In the genomic region with DNA sequence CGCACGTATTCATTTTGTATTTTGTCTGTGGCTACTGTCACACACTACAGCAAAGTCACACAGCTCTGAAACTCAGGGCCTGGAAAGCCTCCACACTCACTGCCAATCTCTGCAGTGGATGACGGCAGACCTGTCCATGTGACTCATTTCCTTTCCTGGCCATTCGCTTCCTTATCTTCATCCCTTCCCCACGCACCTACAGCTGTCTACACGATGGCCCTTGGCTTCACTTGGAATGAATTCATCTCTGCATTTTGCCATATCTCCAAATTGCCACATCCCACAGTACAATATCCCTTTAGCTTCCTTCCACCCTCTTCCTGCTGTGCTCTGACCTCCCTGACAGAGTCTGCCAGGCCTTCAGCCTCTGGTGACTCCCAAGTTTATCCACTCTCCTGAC, we compare ENCODE assay signal across 29 mouse cellular contexts. TPM values are rescaled to one million over a fixed set of nuclear protein-coding genes. Genes with fewer than 3 reads are reported as not detected.
DNase-seq lines count a peak whose midpoint lies in the region; ATAC-seq and TF ChIP-seq lines count a peak whose summit lies in the region.
"Had no signal": no experiment of that assay in that cellular context is flagged by ENCODE, and none has a peak within 500 bp of the region (broad histone marks: within the 10 kb centered on the region; RNA-seq: fewer than 3 reads in every experiment).

No protein-coding gene starts in this region.

- no peak overlapping the region for H3K27ac ChIP-seq in liver, embryonic 15.5 days (replicated peaks)
- no peak overlapping the region for H3K27ac ChIP-seq in liver, embryonic 11.5 days (ENCODE audit: low read depth, low read length)
- peak overlapping the region; percentile 66 for H3K27ac ChIP-seq in heart, embryonic 11.5 days (ENCODE audit: low read depth, low read length)
- H3K27ac ChIP-seq in heart, postnatal 0 days (ENCODE audit: low read depth), result peak overlapping the region; percentile 78
- H3K27ac ChIP-seq in kidney, embryonic 16.5 days (ENCODE audit: low read length), result no peak overlapping the region
- H3K27ac ChIP-seq: embryonic facial prominence, embryonic 13.5 days; forebrain, embryonic 13.5 days; hindbrain, postnatal 0 days; limb, embryonic 13.5 days; neural tube, embryonic 12.5 days; stomach, postnatal 0 days had no signal

- H3K36me3 ChIP-seq in liver, embryonic 15.5 days (replicated peaks), result peaks cover 91% of the 10 kb centered on the region
- H3K36me3 ChIP-seq in liver, embryonic 11.5 days (ENCODE audit: control insufficient read depth, insufficient read depth, low read length), result peaks cover 52% of the 10 kb centered on the region
- peaks cover 37% of the 10 kb centered on the region for H3K36me3 ChIP-seq in heart, embryonic 11.5 days (ENCODE audit: control insufficient read depth, insufficient read depth, low read length)
- H3K36me3 ChIP-seq in heart, postnatal 0 days (replicated peaks; ENCODE audit: control insufficient read depth, insufficient read depth, low read length), result peaks cover 70% of the 10 kb centered on the region
- H3K36me3 ChIP-seq in kidney, embryonic 16.5 days (ENCODE audit: insufficient read depth, low read length), result peaks cover 77% of the 10 kb centered on the region

- no peak overlapping the region for H3K4me2 ChIP-seq in liver, embryonic 15.5 days
- H3K4me2 ChIP-seq in liver, embryonic 11.5 days, result no peak overlapping the region
- H3K4me2 ChIP-seq in heart, embryonic 11.5 days, result no peak overlapping the region
- H3K4me2 ChIP-seq in heart, postnatal 0 days (ENCODE audit: low read depth, low read length), result no peak overlapping the region
- H3K4me2 ChIP-seq in kidney, embryonic 16.5 days (replicated peaks; ENCODE audit: low read depth, low read length), result no peak overlapping the region
- H3K4me2 ChIP-seq: embryonic facial prominence, embryonic 13.5 days; forebrain, embryonic 13.5 days; limb, embryonic 13.5 days; neural tube, embryonic 12.5 days had no signal

- H3K4me1 ChIP-seq in liver, embryonic 15.5 days (replicated peaks), result no peaks in the 10 kb centered on the region
- H3K4me1 ChIP-seq in liver, embryonic 11.5 days (replicated peaks; ENCODE audit: control insufficient read depth, insufficient read depth, low read length), result no peaks in the 10 kb centered on the region
- H3K4me1 ChIP-seq in heart, embryonic 11.5 days (ENCODE audit: control insufficient read depth, insufficient read depth, low read length), result peaks cover 17% of the 10 kb centered on the region
- peaks cover 24% of the 10 kb centered on the region for H3K4me1 ChIP-seq in heart, postnatal 0 days (ENCODE audit: control insufficient read depth, insufficient read depth)
- no peaks in the 10 kb centered on the region for H3K4me1 ChIP-seq in kidney, embryonic 16.5 days (ENCODE audit: insufficient read depth, low read length)
- H3K4me1 ChIP-seq: embryonic facial prominence, embryonic 13.5 days; forebrain, embryonic 13.5 days; limb, embryonic 13.5 days; neural tube, embryonic 12.5 days had no signal

- H3K27me3 ChIP-seq in liver, embryonic 15.5 days, result no peaks in the 10 kb centered on the region
- no peaks in the 10 kb centered on the region for H3K27me3 ChIP-seq in liver, embryonic 11.5 days (replicated peaks; ENCODE audit: control insufficient read depth, insufficient read depth, low read length)
- H3K27me3 ChIP-seq in heart, embryonic 11.5 days (ENCODE audit: control insufficient read depth, insufficient read depth, low read length), result no peaks in the 10 kb centered on the region
- H3K27me3 ChIP-seq in heart, postnatal 0 days (ENCODE audit: control insufficient read depth, insufficient read depth, low read length), result no peaks in the 10 kb centered on the region
- no peaks in the 10 kb centered on the region for H3K27me3 ChIP-seq in kidney, embryonic 16.5 days (ENCODE audit: insufficient read depth, low read length)
- H3K27me3 ChIP-seq: CH12.LX; embryonic facial prominence, embryonic 13.5 days; forebrain, embryonic 13.5 days; limb, embryonic 13.5 days; megakaryocyte, embryonic 14.5 days; neural tube, embryonic 12.5 days; Patski had no signal

- H3K4me3 ChIP-seq in liver, embryonic 15.5 days (replicated peaks), result no peak overlapping the region
- no peak overlapping the region for H3K4me3 ChIP-seq in liver, embryonic 11.5 days (ENCODE audit: low read depth, low read length)
- no peak overlapping the region for H3K4me3 ChIP-seq in heart, embryonic 11.5 days (ENCODE audit: low read depth, low read length)
- no peak overlapping the region for H3K4me3 ChIP-seq in heart, postnatal 0 days (ENCODE audit: low read depth, low read length)
- no peak overlapping the region for H3K4me3 ChIP-seq in kidney, embryonic 16.5 days (ENCODE audit: low read length)
- H3K4me3 ChIP-seq: embryonic facial prominence, embryonic 13.5 days; erythroblast, embryonic 14.5 days; forebrain, embryonic 13.5 days; limb, embryonic 13.5 days; megakaryocyte, embryonic 14.5 days; neural tube, embryonic 12.5 days had no signal

- no peak overlapping the region for H3K9ac ChIP-seq in liver, embryonic 15.5 days
- H3K9ac ChIP-seq in liver, embryonic 11.5 days (ENCODE audit: low read depth, low read length), result no peak overlapping the region
- H3K9ac ChIP-seq in heart, embryonic 11.5 days (ENCODE audit: low read depth, low read length), result 0 out of 2 replicates have a peak overlapping the region, but pooled peaks have one; percentile 16
- no peak overlapping the region for H3K9ac ChIP-seq in heart, postnatal 0 days (replicated peaks; ENCODE audit: low read depth, low read length)
- no peak overlapping the region for H3K9ac ChIP-seq in kidney, embryonic 16.5 days (replicated peaks; ENCODE audit: low read length)
- H3K9ac ChIP-seq: embryonic facial prominence, embryonic 13.5 days; forebrain, embryonic 13.5 days; limb, embryonic 13.5 days; neural tube, embryonic 12.5 days had no signal

- WGBS in liver, embryonic 15.5 days (ENCODE audit: insufficient replicate concordance), result 71% methylated on average over 6 of the region's 6 CpGs
- WGBS in liver, embryonic 11.5 days, result 71% methylated on average over 6 of the region's 6 CpGs
- WGBS in heart, embryonic 11.5 days (ENCODE audit: insufficient replicate concordance), result 50% methylated on average over 6 of the region's 6 CpGs
- 18% methylated on average over 6 of the region's 6 CpGs for WGBS in heart, postnatal 0 days
- WGBS in kidney, embryonic 16.5 days, result 90% methylated on average over 6 of the region's 6 CpGs

- H3K9me3 ChIP-seq in liver, embryonic 15.5 days (replicated peaks), result no peaks in the 10 kb centered on the region
- no peaks in the 10 kb centered on the region for H3K9me3 ChIP-seq in liver, embryonic 11.5 days (ENCODE audit: control insufficient read depth, low read length)
- H3K9me3 ChIP-seq in heart, embryonic 11.5 days (replicated peaks; ENCODE audit: control insufficient read depth, low read length), result no peaks in the 10 kb centered on the region
- H3K9me3 ChIP-seq in heart, postnatal 0 days (replicated peaks; ENCODE audit: control insufficient read depth, low read length), result no peaks in the 10 kb centered on the region
- no peaks in the 10 kb centered on the region for H3K9me3 ChIP-seq in kidney, embryonic 16.5 days (ENCODE audit: low read length)
- H3K9me3 ChIP-seq: embryonic facial prominence, embryonic 13.5 days; forebrain, embryonic 13.5 days; G1E; limb, embryonic 13.5 days; megakaryocyte, embryonic 14.5 days; neural tube, embryonic 12.5 days had no signal

- peak; percentile 89 for TF ChIP-seq EP300 in heart, postnatal 0 days (IDR thresholded peaks at IDR 0.05; ENCODE audit: low read depth)

- peak; percentile 7; the same call in 1 of the 2 replicates for ATAC-seq in liver, embryonic 15.5 days (ENCODE audit: insufficient read depth)
- no peak for ATAC-seq in liver, embryonic 11.5 days (replicated peaks; ENCODE audit: low FRiP score)
- no peak for ATAC-seq in heart, embryonic 11.5 days (replicated peaks; ENCODE audit: insufficient number of reproducible peaks, low FRiP score, low TSS enrichment)
- peak; percentile 86 for ATAC-seq in heart, postnatal 0 days (ENCODE audit: insufficient read depth, low read depth)
- ATAC-seq in kidney, embryonic 16.5 days (ENCODE audit: low FRiP score, low TSS enrichment), result no peak
- ATAC-seq in megakaryocyte, adult 5-6 weeks (ENCODE audit: poor library complexity, severe bottlenecking), result no peak
- ATAC-seq: forebrain, embryonic 13.5 days; hindbrain, postnatal 0 days; intestine, embryonic 16.5 days; Patski had no signal

- TF ChIP-seq CTCF in heart, postnatal 0 days (IDR thresholded peaks at IDR 0.05; ENCODE audit: low read depth), result no peak

- no peak for DNase-seq in liver, embryonic 11.5 days (ENCODE audit: low spot score)
- DNase-seq in adipocyte (ENCODE audit: low spot score), result peak; percentile 37
- peak; percentile 78 for DNase-seq in heart, postnatal 0 days (ENCODE audit: low spot score)
- DNase-seq: adrenal gland, postnatal 25 days; B cell, adult 2 months; cerebellum, adult 8-10 months; cerebellum, postnatal 36 days; embryo, embryonic 11 days; kidney, adult 9 months; kidney, postnatal 25 days; lung, postnatal 14 days; midbrain, embryonic 14.5 days; right cerebral cortex, postnatal 14 days had no signal

RNA-seq across cellular contexts. Expression of gene Szt2, which starts 14.6 kb away (rescaled TPM):
- 2.4 and 2.5 TPM in 2 replicates for polyA plus RNA-seq in liver, embryonic 15.5 days (2015; fragmentation: Nextera tagmentation; extraction: Ambion mirVana)
- polyA plus RNA-seq in liver, embryonic 11.5 days (2014; fragmentation: Nextera tagmentation; extraction: Ambion mirVana), result 7.5 and 10.4 TPM in 2 replicates
- 6.6 and 7.6 TPM in 2 replicates for polyA plus RNA-seq in heart, embryonic 11.5 days (2014; fragmentation: Nextera tagmentation; extraction: Ambion mirVana)
- 15.4 and 23.5 TPM in 2 replicates for total RNA-seq in heart, postnatal 0 days (2014; rRNA removed; ENCODE audit: low replicate concordance)
- polyA plus RNA-seq in heart, postnatal 0 days (2015; fragmentation: Nextera tagmentation; extraction: Ambion mirVana), result 2.0 and 2.3 TPM in 2 replicates
- 7.7 and 8.1 TPM in 2 replicates for polyA plus RNA-seq in kidney, embryonic 16.5 days (2015; fragmentation: Nextera tagmentation; extraction: Ambion mirVana)
- total RNA-seq in megakaryocyte, adult 5-6 weeks (2015), result 11.2 and 13.6 TPM in 2 replicates
- 4.1 and 5.5 TPM in 2 replicates for total RNA-seq in megakaryocyte, adult 5-6 weeks (2017)

RNA-seq across cellular contexts. Expression of gene Med8, which starts 14.6 kb away (rescaled TPM):
- polyA plus RNA-seq in liver, embryonic 15.5 days (2015; fragmentation: Nextera tagmentation; extraction: Ambion mirVana), result 65.5 and 73.5 TPM in 2 replicates
- 141 and 149 TPM in 2 replicates for polyA plus RNA-seq in liver, embryonic 11.5 days (2014; fragmentation: Nextera tagmentation; extraction: Ambion mirVana)
- 91.1 and 95.1 TPM in 2 replicates for polyA plus RNA-seq in heart, embryonic 11.5 days (2014; fragmentation: Nextera tagmentation; extraction: Ambion mirVana)
- total RNA-seq in heart, postnatal 0 days (2014; rRNA removed; ENCODE audit: low replicate concordance), result 17.3 and 40.2 TPM in 2 replicates
- 56.2 and 58.8 TPM in 2 replicates for polyA plus RNA-seq in heart, postnatal 0 days (2015; fragmentation: Nextera tagmentation; extraction: Ambion mirVana)
- 94.7 and 102 TPM in 2 replicates for polyA plus RNA-seq in kidney, embryonic 16.5 days (2015; fragmentation: Nextera tagmentation; extraction: Ambion mirVana)
- total RNA-seq in megakaryocyte, adult 5-6 weeks (2015), result 76.9 and 102 TPM in 2 replicates
- 82.0 and 106 TPM in 2 replicates for total RNA-seq in megakaryocyte, adult 5-6 weeks (2017)

RNA-seq across cellular contexts. Expression of gene Elovl1, which starts 33.4 kb away (rescaled TPM):
- polyA plus RNA-seq in liver, embryonic 15.5 days (2015; fragmentation: Nextera tagmentation; extraction: Ambion mirVana), result 83.4 and 93.5 TPM in 2 replicates
- polyA plus RNA-seq in liver, embryonic 11.5 days (2014; fragmentation: Nextera tagmentation; extraction: Ambion mirVana), result 153 and 161 TPM in 2 replicates
- 59.7 and 68.4 TPM in 2 replicates for polyA plus RNA-seq in heart, embryonic 11.5 days (2014; fragmentation: Nextera tagmentation; extraction: Ambion mirVana)
- 44.4 and 74.3 TPM in 2 replicates for total RNA-seq in heart, postnatal 0 days (2014; rRNA removed; ENCODE audit: low replicate concordance)
- polyA plus RNA-seq in heart, postnatal 0 days (2015; fragmentation: Nextera tagmentation; extraction: Ambion mirVana), result 49.8 and 49.9 TPM in 2 replicates
- 122 and 125 TPM in 2 replicates for polyA plus RNA-seq in kidney, embryonic 16.5 days (2015; fragmentation: Nextera tagmentation; extraction: Ambion mirVana)
- total RNA-seq in megakaryocyte, adult 5-6 weeks (2015), result 88.6 and 93.9 TPM in 2 replicates
- total RNA-seq in megakaryocyte, adult 5-6 weeks (2017), result 67.1 and 76.1 TPM in 2 replicates

RNA-seq across cellular contexts. Expression of gene Cdc20, which starts 42.6 kb away (rescaled TPM):
- 170 and 187 TPM in 2 replicates for polyA plus RNA-seq in liver, embryonic 15.5 days (2015; fragmentation: Nextera tagmentation; extraction: Ambion mirVana)
- polyA plus RNA-seq in liver, embryonic 11.5 days (2014; fragmentation: Nextera tagmentation; extraction: Ambion mirVana), result 315 and 340 TPM in 2 replicates
- polyA plus RNA-seq in heart, embryonic 11.5 days (2014; fragmentation: Nextera tagmentation; extraction: Ambion mirVana), result 169 and 179 TPM in 2 replicates
- 78.4 and 155 TPM in 2 replicates for total RNA-seq in heart, postnatal 0 days (2014; rRNA removed; ENCODE audit: low replicate concordance)
- 57.5 and 57.8 TPM in 2 replicates for polyA plus RNA-seq in heart, postnatal 0 days (2015; fragmentation: Nextera tagmentation; extraction: Ambion mirVana)
- 284 and 293 TPM in 2 replicates for polyA plus RNA-seq in kidney, embryonic 16.5 days (2015; fragmentation: Nextera tagmentation; extraction: Ambion mirVana)
- 47.3 and 47.8 TPM in 2 replicates for total RNA-seq in megakaryocyte, adult 5-6 weeks (2015)
- total RNA-seq in megakaryocyte, adult 5-6 weeks (2017), result 81.0 and 83.9 TPM in 2 replicates

Comparison
In these comparisons a context has a peak if more than half of its experiments do, and no peak if none do; other contexts are left out.
1. ATAC-seq: peak in liver, embryonic 15.5 days (single experiment) and heart, postnatal 0 days (single experiment); none in liver, embryonic 11.5 days (single experiment), heart, embryonic 11.5 days (single experiment), kidney, embryonic 16.5 days (single experiment) and megakaryocyte, adult 5-6 weeks (single experiment).
2. H3K27ac ChIP-seq: peak in heart, embryonic 11.5 days (single experiment) and heart, postnatal 0 days (single experiment); none in liver, embryonic 15.5 days (single experiment), liver, embryonic 11.5 days (single experiment) and kidney, embryonic 16.5 days (single experiment).